Mouse (Mus musculus) ES-E14 (cell line): ENCODE measurements around the gene Il1rap.

Experiments used
- CHD2 ChIP-seq: IDR thresholded peaks from 2 replicates; pipeline ENCODE4 v1.6.1; 2014; ENCODE audit warnings: mild to moderate bottlenecking, low read depth, low read length, inconsistent platforms
- HCFC1 ChIP-seq: IDR thresholded peaks from 2 replicates; pipeline ENCODE4 v1.6.1; 2012; ENCODE audit warnings: low read length, inconsistent platforms, borderline replicate concordance; ENCODE audit not compliant: insufficient read depth
- MAFK ChIP-seq: IDR thresholded peaks from 2 replicates; pipeline ENCODE4 v1.6.1; 2014; ENCODE audit warnings: mild to moderate bottlenecking, low read depth, low read length, inconsistent platforms; ENCODE audit not compliant: insufficient read depth
- ZNF384 ChIP-seq: IDR thresholded peaks from 2 replicates; pipeline ENCODE4 v1.6.1; 2012; ENCODE audit warnings: low read depth, low read length, inconsistent platforms

- TF ChIP-seq ZNF384 (no peak), MAFK (no peak), CHD2 (no peak), HCFC1 (no peak)
These were observed 17.1 kb downstream of the Il1rap start for GRCm38 (mm10) chr16:26598591-26598990.
